Mouse (Mus musculus) C2C12 (cell line): ENCODE data around the gene Mtss1l.

Experiments used
- CTCF ChIP-seq: IDR thresholded peaks from one replicate; pipeline ENCODE4 v1.5.1; 2011; ENCODE audit not compliant: control insufficient read depth, insufficient read depth, insufficient read length
- MAX ChIP-seq: IDR thresholded peaks from one replicate; pipeline ENCODE4 v1.6.1; 2011; ENCODE audit warnings: mild to moderate bottlenecking, control low read depth

- no peak for TF ChIP-seq CTCF
- TF ChIP-seq MAX: no peak
Measured at GRCm38 (mm10) chr8:110672133-110672532, 49.1 kb upstream of the Mtss1l start.
